Mouse (Mus musculus) embryonic fibroblast, embryonic 13.5 days (primary cell): ENCODE measurements around the gene Dock6.
"Not testable (repeated sequence)": the region's sequence is repeated elsewhere in the genome, so short reads cannot be mapped to it uniquely, and the experiment has no call there.

Experiments
- CTCF ChIP-seq: IDR thresholded peaks from 2 replicates; pipeline ENCODE4 v1.5.1; 2011; ENCODE audit warnings: mild to moderate bottlenecking, control low read depth, low read length, moderate library complexity, borderline replicate concordance; ENCODE audit not compliant: insufficient read depth
- POLR2A ChIP-seq: IDR thresholded peaks from 2 replicates; pipeline ENCODE4 v1.6.1; 2011; ENCODE audit warnings: low read depth, mild to moderate bottlenecking, control low read depth, low read length, moderate library complexity

GRCm38 (mm10) chr9:21773396-21773795 lies 79.0 kb downstream of the Dock6 start:
- not testable (repeated sequence) for TF ChIP-seq CTCF, POLR2A
